Mouse (Mus musculus) MEL (cell line): ENCODE data around the gene Lpin3. TPM values are rescaled to one million over a fixed set of nuclear protein-coding genes. Genes with fewer than 3 reads are reported as not detected.
A peak's percentile ranks its signal among the peaks of the same experiment; 100 is the strongest.

ENCODE experiments used
- DNase-seq: peaks from one replicate; pipeline ENCODE4 v3.0.0; 2011; ENCODE audit warnings: low read depth, low spot score
- H3K27ac ChIP-seq: 2 replicates; pipeline ENCODE4 v1.5.1; 2012; ENCODE audit warnings: low read depth, mild to moderate bottlenecking, control low read depth, low read length, moderate library complexity; ENCODE audit not compliant: control insufficient read depth
- H3K27me3 ChIP-seq, 2 experiments: fragments of 150-350 bp in 1 of 2; sonication (generic) in 1 of 2; 2 replicates each; pipeline ENCODE4 v1.6.1; 2012; ENCODE audit warnings: low read length in 2 of 2, mild to moderate bottlenecking in 2 of 2, improper control_type of control experiment in 1 of 2, moderate library complexity in 1 of 2; ENCODE audit not compliant: insufficient read depth in 2 of 2, control insufficient read depth in 1 of 2
- H3K36me3 ChIP-seq, 2 experiments: 2 replicates each; pipeline ENCODE4 v1.6.1; 2012 to 2014; ENCODE audit warnings: low read length in 2 of 2, improper control_type of control experiment in 1 of 2, inconsistent platforms in 1 of 2, mild to moderate bottlenecking in 1 of 2; ENCODE audit not compliant: insufficient read depth in 2 of 2, control insufficient read depth in 1 of 2
- H3K4me1 ChIP-seq, 2 experiments: fragments of 150-350 bp in 1 of 2; sonication (generic) in 1 of 2; 2 replicates each; pipeline ENCODE4 v1.6.1; 2012; ENCODE audit warnings: low read length in 2 of 2, improper control_type of control experiment in 1 of 2, mild to moderate bottlenecking in 1 of 2; ENCODE audit not compliant: insufficient read depth in 2 of 2, control insufficient read depth in 1 of 2
- H3K4me3 ChIP-seq, 2 experiments: fragments of 150-350 bp in 1 of 2; sonication (generic) in 1 of 2; 2 replicates each; pipeline ENCODE4 v1.5.1; 2012; ENCODE audit warnings: low read depth in 2 of 2, low read length in 2 of 2, mild to moderate bottlenecking in 2 of 2, moderate library complexity in 2 of 2, control low read depth in 1 of 2, improper control_type of control experiment in 1 of 2; ENCODE audit not compliant: control insufficient read depth in 1 of 2, insufficient read depth in 1 of 2
- H3K79me2 ChIP-seq: 2 replicates; pipeline ENCODE4 v1.6.1; 2012; ENCODE audit warnings: mild to moderate bottlenecking, low read length, moderate library complexity; ENCODE audit not compliant: control insufficient read depth, poor library complexity, insufficient read depth
- H3K9ac ChIP-seq: 2 replicates; pipeline ENCODE4 v1.6.1; 2012; ENCODE audit warnings: low read depth, mild to moderate bottlenecking, control low read depth, low read length, moderate library complexity; ENCODE audit not compliant: control insufficient read depth, poor library complexity, severe bottlenecking
- H3K9me3 ChIP-seq: fragments of 150-350 bp; sonication (generic); replicated peaks from 2 replicates; pipeline ENCODE4 v1.6.1; 2012; ENCODE audit warnings: mild to moderate bottlenecking, low read length, improper control_type of control experiment, moderate library complexity; ENCODE audit not compliant: insufficient read depth
- BHLHE40 ChIP-seq: IDR thresholded peaks from 2 replicates; pipeline ENCODE4 v1.6.1; 2012; ENCODE audit warnings: low read depth, mild to moderate bottlenecking, inconsistent platforms, low read length, improper control_type of control experiment, borderline replicate concordance
- CTCF ChIP-seq, 3 experiments: IDR thresholded peaks in 2 of 3; conservative IDR thresholded peaks in 1 of 3; 2 replicates each; pipeline ENCODE4 v1.5.1; 2011 to 2012; ENCODE audit warnings: low read length in 3 of 3, low read depth in 2 of 3, mild to moderate bottlenecking in 2 of 3, improper control_type of control experiment in 1 of 3, inconsistent platforms in 1 of 3, mixed read lengths in 1 of 3, moderate library complexity in 1 of 3; ENCODE audit not compliant: control insufficient read depth in 1 of 3, insufficient read depth in 1 of 3, poor library complexity in 1 of 3, severe bottlenecking in 1 of 3
- ELF1 ChIP-seq: IDR thresholded peaks from 2 replicates; pipeline ENCODE4 v1.6.1; 2014; ENCODE audit warnings: low read depth, mild to moderate bottlenecking, inconsistent platforms, low read length, improper control_type of control experiment, moderate library complexity
- EP300 ChIP-seq, 2 experiments: IDR thresholded peaks; 2 replicates each; pipeline ENCODE4 v1.6.1; 2011; ENCODE audit warnings: improper control_type of control experiment in 2 of 2, low read length in 2 of 2, low read depth in 1 of 2, mild to moderate bottlenecking in 1 of 2
- ETS1 ChIP-seq: IDR thresholded peaks from 2 replicates; pipeline ENCODE4 v1.6.1; 2012; ENCODE audit warnings: low read depth, mild to moderate bottlenecking, inconsistent platforms, low read length, improper control_type of control experiment, moderate library complexity
- GATA1 ChIP-seq: IDR thresholded peaks from 2 replicates; pipeline ENCODE4 v1.6.1; 2011; ENCODE audit warnings: low read depth, low read length, improper control_type of control experiment
- KAT2A ChIP-seq: conservative IDR thresholded peaks from 2 replicates; pipeline ENCODE4 v1.6.1; 2012; ENCODE audit warnings: low read depth, low read length, improper control_type of control experiment, inconsistent platforms
- MAFK ChIP-seq: IDR thresholded peaks from 2 replicates; pipeline ENCODE4 v1.6.1; 2011; ENCODE audit warnings: low read depth, mild to moderate bottlenecking, low read length, improper control_type of control experiment, borderline replicate concordance
- MEF2A ChIP-seq: IDR thresholded peaks from 2 replicates; pipeline ENCODE4 v1.6.1; 2014; ENCODE audit warnings: low read depth, mild to moderate bottlenecking, inconsistent platforms, low read length, improper control_type of control experiment; ENCODE audit not compliant: poor library complexity, insufficient replicate concordance, severe bottlenecking; ENCODE audit errors: extremely low read depth
- MXI1 ChIP-seq: IDR thresholded peaks from 2 replicates; pipeline ENCODE4 v1.6.1; 2011; ENCODE audit warnings: mild to moderate bottlenecking, low read depth, low read length, improper control_type of control experiment
- MYC ChIP-seq: IDR thresholded peaks from 2 replicates; pipeline ENCODE4 v1.6.1; 2011; ENCODE audit warnings: low read depth, mild to moderate bottlenecking, low read length, improper control_type of control experiment, moderate library complexity
- POLR2A ChIP-seq, 2 experiments: IDR thresholded peaks; 2 replicates each; pipeline ENCODE4 v1.6.1; 2011 to 2012; ENCODE audit warnings: low read length in 2 of 2, mild to moderate bottlenecking in 2 of 2, control low read depth in 1 of 2, improper control_type of control experiment in 1 of 2, low read depth in 1 of 2, moderate library complexity in 1 of 2; ENCODE audit not compliant: control insufficient read depth in 1 of 2, insufficient read depth in 1 of 2, poor library complexity in 1 of 2
- TCF12 ChIP-seq: IDR thresholded peaks from 2 replicates; pipeline ENCODE4 v1.6.1; 2014; ENCODE audit warnings: low read depth, mild to moderate bottlenecking, inconsistent platforms, low read length, improper control_type of control experiment, moderate library complexity
- ZKSCAN1 ChIP-seq: IDR thresholded peaks from 2 replicates; pipeline ENCODE4 v1.6.1; 2012; ENCODE audit warnings: low read depth, mild to moderate bottlenecking, inconsistent platforms, low read length, improper control_type of control experiment, moderate library complexity
- ZMIZ1 ChIP-seq: IDR thresholded peaks from 2 replicates; pipeline ENCODE4 v1.6.1; 2012; ENCODE audit warnings: low read depth, mild to moderate bottlenecking, inconsistent platforms, low read length, improper control_type of control experiment, moderate library complexity
- ZNF384 ChIP-seq: IDR thresholded peaks from 2 replicates; pipeline ENCODE4 v1.6.1; 2012; ENCODE audit warnings: low read depth, mild to moderate bottlenecking, inconsistent platforms, low read length, improper control_type of control experiment
- polyA plus RNA-seq, 2 experiments: library from polyadenylated mRNA; stranded (reverse) in 1 of 2; unstranded in 1 of 2; fragments of >175 nt in 1 of 2; fragments of >200 nt in 1 of 2; gene quantifications; 2 replicates each; pipeline versions ENCODE4 v1.2.1 to v1.2.4; 2012; ENCODE audit warnings: low replicate concordance in 2 of 2, low read depth in 1 of 2; ENCODE audit not compliant: insufficient read length in 2 of 2, insufficient read depth in 1 of 2, missing spikeins in 1 of 2
- total RNA-seq: library from RNA; depleted of rRNA; stranded (reverse); fragments of 300-350 nt; gene quantifications from 2 replicates; pipeline ENCODE4 v1.2.3, GENCODE M21; 2012

Lpin3 gene
- total and polyA plus RNA-seq, 3 experiments, result 0.08 to 0.17 TPM; not detected in 1

- Histone ChIP-seq H3K9me3 (no peaks in the 10 kb centered on the region), H3K4me3 (no peak overlapping the region)
- no peak for TF ChIP-seq ELF1
- no peak for TF ChIP-seq MEF2A
- peak; percentile 27; the same call in 1 of the 2 replicates for TF ChIP-seq MYC
- no peak for TF ChIP-seq MAFK
- no peak for TF ChIP-seq CTCF (IDR thresholded peaks at IDR 0.05 in 2 of 3, conservative IDR thresholded peaks at IDR 0.05 in 1 of 3; ENCODE audit: control insufficient read depth in 1 of 3, insufficient read depth in 1 of 3, low read depth in 2 of 3, low read length in 3 of 3, poor library complexity in 1 of 3, severe bottlenecking in 1 of 3)
- TF ChIP-seq GATA1, result no peak
- TF ChIP-seq, all 39 proteins: peak for 1
- no peaks in the 10 kb centered on the region; the same call in 1 of the 2 replicates for H3K79me2 ChIP-seq
- H3K4me1 ChIP-seq, result peaks cover 0 to 13% of the 10 kb centered on the region in 2 experiments; a peak in 3 of 4 replicates
- H3K36me3 ChIP-seq, result peaks cover 0 to 15% of the 10 kb centered on the region in 2 experiments; a peak in 2 of 4 replicates
- H3K27ac ChIP-seq, result no peak overlapping the region
- DNase-seq, result peak; percentile 61
- no peaks in the 10 kb centered on the region for H3K27me3 ChIP-seq
- H3K9ac ChIP-seq, result no peak overlapping the region
These were observed 16.4 kb upstream of the Lpin3 start for GRCm38 (mm10) chr2:160864112-160864511.

GRCm38 (mm10) chr2:160865266-160865665, 15.2 kb upstream of the Lpin3 start:
- no peaks in the 10 kb centered on the region; the same call in 1 of the 2 replicates for H3K79me2 ChIP-seq
- peaks cover 4 to 9% of the 10 kb centered on the region in 2 experiments for H3K4me1 ChIP-seq
- no peaks in the 10 kb centered on the region for H3K9me3 ChIP-seq
- peaks cover 0 to 18% of the 10 kb centered on the region in 2 experiments; a peak in 2 of 4 replicates for H3K36me3 ChIP-seq
- H3K9ac ChIP-seq, result no peak overlapping the region
- H3K27me3 ChIP-seq, result no peaks in the 10 kb centered on the region
- TF ChIP-seq EP300 (IDR thresholded peaks at IDR 0.05; ENCODE audit: low read depth in 1 of 2, low read length in 2 of 2), result no peak
- no peak for TF ChIP-seq MXI1
- TF ChIP-seq MEF2A, result no peak
- no peak for TF ChIP-seq KAT2A
- no peak for TF ChIP-seq POLR2A (IDR thresholded peaks at IDR 0.05; ENCODE audit: control insufficient read depth in 1 of 2, insufficient read depth in 1 of 2, low read depth in 1 of 2, low read length in 2 of 2, poor library complexity in 1 of 2)
- no peak for TF ChIP-seq BHLHE40
- no peak for TF ChIP-seq ZMIZ1
- no peak for TF ChIP-seq ETS1
- H3K27ac ChIP-seq, result no peak overlapping the region
- DNase-seq, result no peak
- H3K4me3 ChIP-seq, result no peak overlapping the region

GRCm38 (mm10) chr2:160869446-160869845, 11.0 kb upstream of the Lpin3 start:
- no peak for DNase-seq
- Histone ChIP-seq H3K4me1 (peaks cover 5 to 7% of the 10 kb centered on the region in 2 experiments; a peak in 2 of 4 replicates), H3K36me3 (peaks cover 0 to 10% of the 10 kb centered on the region in 2 experiments; a peak in 2 of 4 replicates), H3K27ac (no peak overlapping the region), H3K9me3 (no peaks in the 10 kb centered on the region), H3K27me3 (no peaks in the 10 kb centered on the region)
- TF ChIP-seq ZKSCAN1 (no peak), GATA1 (peak; percentile 38; the same call in 1 of the 2 replicates), TCF12 (0 out of 2 replicates have a peak, but pooled peaks have one; percentile 13), ZNF384 (peak; percentile 76)
- TF ChIP-seq, all 39 proteins: peak for 3
- Histone ChIP-seq H3K79me2 (peaks cover 9% of the 10 kb centered on the region), H3K9ac (no peak overlapping the region), H3K4me3 (no peak overlapping the region)
